Mouse (Mus musculus): ENCODE measurements around the gene Col19a1.

Gene Col19a1

GRCm38 (mm10) chr1:24458015-24458414 lies 129.3 kb downstream of the Col19a1 start:
- DNase-seq: no peak

DNA sequence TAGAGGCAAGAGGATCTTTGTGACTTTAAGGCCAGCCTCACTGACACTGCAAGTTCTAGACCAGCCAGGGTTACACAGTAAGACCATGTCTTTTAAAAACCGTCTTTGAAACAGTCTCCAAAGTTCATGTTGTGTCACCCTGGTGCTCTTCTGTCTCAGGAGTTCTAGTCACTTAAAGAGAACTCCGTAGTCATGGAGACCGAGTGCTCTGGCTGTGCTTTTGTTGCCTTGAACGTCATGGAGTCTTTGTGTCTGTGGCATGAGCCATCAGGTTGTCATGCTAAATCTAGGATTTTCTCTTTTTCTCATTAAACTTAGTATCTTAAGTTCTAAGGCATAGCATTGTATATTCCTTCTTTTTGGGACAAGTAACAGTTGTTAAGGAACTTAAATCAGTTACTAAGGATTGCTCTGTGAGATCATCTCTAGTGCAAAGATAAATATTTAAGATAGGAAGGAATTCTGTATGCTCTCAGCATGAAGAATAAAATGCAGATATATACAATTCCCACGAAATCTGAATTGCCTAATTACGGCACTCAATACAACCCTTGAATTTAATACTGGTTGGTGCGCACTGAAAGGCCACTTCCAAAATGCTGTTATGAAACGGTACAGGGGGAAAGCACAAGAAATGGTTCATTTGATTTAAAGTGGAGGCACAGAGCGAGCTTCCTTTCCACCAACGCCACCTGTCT lies 134.6 kb downstream of the Col19a1 start:
- DNase-seq: no peak

DNA sequence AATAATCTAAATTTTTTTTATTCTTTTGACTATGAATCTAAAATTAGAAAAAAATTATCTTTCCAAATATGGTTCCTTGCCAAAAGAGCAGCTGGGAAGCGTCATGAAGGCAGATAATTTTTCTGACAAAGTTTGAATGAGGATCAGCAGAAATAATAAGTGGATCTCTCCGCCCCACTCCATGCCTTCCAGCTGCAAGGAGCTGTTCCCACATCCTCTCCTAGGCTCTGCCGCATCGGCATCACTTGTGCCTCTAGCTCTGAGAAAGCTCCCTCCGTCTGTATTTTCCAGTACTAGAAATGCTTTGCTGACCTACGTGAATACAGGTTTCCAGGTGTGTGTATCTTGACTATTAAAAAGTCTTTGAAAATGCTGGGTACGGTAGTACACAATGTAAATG lies 135.1 kb downstream of the Col19a1 start:
- DNase-seq: no peak

DNA sequence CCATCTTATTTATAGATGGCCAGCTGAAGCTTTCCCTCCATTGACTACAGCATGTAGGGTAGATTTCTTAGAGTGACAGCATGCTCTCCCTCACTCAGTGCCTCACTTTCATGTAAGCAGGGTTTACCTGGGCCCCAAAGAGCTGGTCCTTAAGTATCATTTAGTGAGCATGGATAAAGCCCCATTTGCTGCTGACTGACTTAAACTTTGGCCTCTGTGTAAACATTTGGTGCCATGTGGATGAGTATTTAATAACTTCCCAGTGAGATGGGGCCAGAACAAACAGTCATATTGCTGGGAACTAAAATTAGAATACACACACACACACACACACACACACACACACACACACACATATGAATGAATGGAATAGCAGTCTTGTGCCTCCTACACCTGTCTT lies 149.8 kb downstream of the Col19a1 start:
- no peak for DNase-seq

GRCm38 (mm10) chr1:24428306-24428705 lies 159.0 kb downstream of the Col19a1 start:
- no peak for DNase-seq

- DNase-seq: peak; percentile 50
Observed at GRCm38 (mm10) chr1:24378125-24378821, 209.0 kb downstream of the Col19a1 start.

- no peak for DNase-seq
Observed at GRCm38 (mm10) chr1:24374902-24375301, 212.4 kb downstream of the Col19a1 start.

DNA sequence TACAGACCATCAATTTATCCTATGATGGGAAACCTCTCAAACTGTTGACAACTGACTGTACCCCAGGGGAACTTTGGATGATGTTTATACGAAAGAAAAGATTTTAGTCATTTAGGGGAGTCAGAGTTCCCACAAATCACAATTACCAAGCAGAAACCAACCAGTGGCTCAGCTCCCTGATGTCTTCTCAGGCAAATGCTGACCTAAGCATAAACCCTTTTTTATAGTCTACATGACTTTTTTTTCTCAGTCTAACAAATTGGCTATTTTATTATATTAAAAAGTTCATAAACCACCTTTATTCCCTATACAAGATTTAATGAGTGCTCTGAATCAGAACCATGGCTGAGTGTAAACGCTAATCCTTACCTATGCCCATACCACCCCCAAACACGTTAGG lies 213.6 kb downstream of the Col19a1 start:
- DNase-seq: no peak

GRCm38 (mm10) chr1:24372471-24373258 lies 214.6 kb downstream of the Col19a1 start:
- no peak for DNase-seq

GRCm38 (mm10) chr1:24367570-24368517 lies 219.4 kb downstream of the Col19a1 start:
- DNase-seq: peak; percentile 65

DNA sequence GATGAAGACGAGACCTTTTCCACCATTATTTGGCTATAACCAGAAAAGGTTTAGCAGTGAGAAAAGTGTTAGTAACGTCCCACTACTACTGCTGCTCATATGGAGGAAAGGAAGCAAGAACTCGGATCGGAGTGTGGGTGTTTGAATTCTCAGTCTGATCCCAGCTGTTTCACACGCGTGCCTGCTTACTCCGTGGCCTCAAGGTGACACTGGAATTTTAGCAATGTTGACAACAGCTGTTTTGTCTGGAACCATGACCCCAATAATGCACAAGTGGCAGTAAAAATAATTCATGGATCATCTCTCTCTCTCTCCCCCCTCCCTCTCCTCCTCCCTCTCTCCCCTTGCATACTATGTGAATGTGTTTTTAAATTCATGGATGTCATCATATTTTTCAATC lies 222.5 kb downstream of the Col19a1 start:
- DNase-seq: no peak

GRCm38 (mm10) chr1:24361990-24362635 lies 225.2 kb downstream of the Col19a1 start:
- DNase-seq: no peak

GRCm38 (mm10) chr1:24349462-24350217 lies 237.6 kb downstream of the Col19a1 start:
- DNase-seq: peak; percentile 59

DNA sequence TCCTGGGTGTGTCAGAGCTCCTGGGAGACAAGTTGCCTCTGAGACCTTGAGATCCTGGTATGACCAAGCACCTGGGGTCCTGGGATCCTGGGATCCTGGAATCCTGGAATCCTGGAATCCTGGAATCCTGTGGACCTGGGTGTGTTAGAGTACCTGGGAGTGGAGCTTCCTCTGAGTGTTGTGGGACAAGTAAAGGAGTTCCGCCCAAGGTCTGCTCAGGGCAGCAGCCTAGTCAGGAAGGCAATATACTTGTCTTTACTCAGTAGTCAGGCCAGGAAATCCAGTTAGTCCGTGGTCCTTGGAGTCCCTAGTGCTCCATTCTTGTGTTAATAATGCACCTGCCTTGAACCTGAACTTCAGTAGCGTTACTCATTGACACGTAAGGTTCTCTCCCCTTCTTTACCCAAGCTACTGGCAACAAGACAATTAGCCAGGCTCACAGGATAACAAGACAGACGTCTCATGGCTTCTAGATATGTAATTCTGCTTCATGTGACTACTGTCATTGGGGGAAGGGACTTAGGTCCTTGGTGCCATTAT lies 239.6 kb downstream of the Col19a1 start:
- no peak for DNase-seq

DNA sequence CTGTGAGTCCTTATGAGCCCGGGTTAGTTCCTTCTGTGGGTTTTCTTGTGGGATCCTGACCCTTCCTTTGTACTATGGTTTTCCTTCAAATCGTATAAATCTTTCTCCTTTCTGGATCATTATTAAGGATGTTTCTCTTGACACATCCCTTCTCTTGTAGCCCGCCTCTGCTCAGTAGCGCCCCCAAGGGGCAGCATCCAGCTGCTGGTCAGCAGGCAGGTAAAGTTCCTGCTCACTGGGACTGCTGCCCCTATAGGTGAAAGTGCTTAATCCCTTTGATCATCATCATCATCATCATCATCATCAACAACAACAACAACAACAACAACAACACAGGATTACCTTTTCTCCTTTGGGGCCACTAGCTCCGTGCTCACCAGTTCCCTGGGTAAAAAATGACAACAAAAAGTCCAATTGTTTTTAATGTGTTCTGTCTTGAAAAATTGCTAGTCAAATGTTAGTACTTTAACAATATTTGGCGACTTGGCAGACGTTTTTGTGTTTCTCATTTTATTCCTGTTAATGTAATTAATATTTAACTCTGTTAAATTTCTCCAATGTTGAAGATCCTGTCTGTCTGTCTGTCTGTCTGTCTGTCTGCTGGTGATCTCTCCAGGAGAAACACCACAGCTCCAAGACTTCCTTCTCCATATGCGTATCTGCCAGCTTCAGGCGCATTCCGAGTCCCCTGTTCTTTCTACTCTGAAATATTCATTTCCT lies 249.6 kb downstream of the Col19a1 start:
- DNase-seq: no peak

DNA sequence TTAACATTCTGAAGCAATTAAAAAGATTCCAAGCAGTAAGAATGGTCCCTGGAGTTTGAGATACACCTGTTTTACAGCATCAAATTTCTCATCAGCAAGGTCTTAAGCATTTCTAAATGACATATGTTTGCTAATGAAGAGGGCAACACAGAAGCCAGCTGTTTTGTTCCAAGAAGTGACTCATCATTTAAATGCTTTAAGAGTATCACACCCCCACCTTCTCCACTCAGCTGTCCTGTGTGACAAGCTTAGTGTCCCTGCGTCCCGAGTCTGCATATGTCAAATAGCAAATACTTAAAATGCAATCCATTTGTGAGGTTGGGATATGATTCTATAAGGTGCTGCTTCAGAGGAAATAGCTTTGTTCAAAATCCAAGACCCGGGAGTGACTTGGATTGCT lies 251.2 kb downstream of the Col19a1 start:
- no peak for DNase-seq

GRCm38 (mm10) chr1:24316961-24317589 lies 270.2 kb downstream of the Col19a1 start:
- DNase-seq: no peak

GRCm38 (mm10) chr1:24316490-24316889 lies 270.8 kb downstream of the Col19a1 start:
- no peak for DNase-seq

DNA sequence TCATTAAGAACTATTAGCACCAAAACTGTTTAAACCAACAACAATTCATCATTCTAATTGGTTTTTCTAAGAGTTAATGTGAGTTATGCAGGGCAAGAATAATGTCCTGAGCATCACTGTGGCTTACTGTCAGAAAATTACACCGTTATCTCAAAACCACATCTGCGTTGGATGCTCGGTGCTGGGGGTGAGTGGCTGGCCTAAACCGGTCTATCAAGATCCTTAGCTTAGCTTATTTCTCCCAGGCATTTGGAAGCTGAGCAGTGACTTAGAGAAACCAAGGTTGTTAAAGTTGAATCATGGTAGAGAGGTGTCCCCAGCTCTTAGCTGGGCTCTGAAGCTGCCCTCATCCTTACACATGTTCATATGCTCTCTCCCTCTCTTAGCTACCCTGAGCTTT lies 276.4 kb downstream of the Col19a1 start:
- DNase-seq: no peak

DNA sequence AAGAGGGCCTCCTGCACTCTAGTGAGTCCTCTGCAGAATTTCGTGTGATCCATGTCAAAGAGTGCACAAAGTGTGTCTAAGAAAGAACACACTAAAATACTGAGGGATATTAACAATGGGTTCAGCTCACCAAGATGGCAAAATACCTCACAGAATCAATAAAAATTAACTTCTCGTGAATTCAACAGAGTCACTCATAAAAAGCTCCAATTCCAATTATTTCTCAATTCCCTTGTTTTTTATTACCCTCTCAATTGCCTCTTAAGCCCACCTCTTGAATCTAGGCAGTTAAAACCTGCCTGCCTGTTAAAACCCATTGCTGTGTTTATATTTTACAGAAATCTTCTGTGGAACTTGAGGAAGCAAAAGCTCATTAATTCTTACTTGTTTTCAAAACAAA lies 277.1 kb downstream of the Col19a1 start:
- no peak for DNase-seq
